Mouse (Mus musculus): ENCODE results near the gene Prex1. TPM values are rescaled to one million over a fixed set of nuclear protein-coding genes. Genes with fewer than 3 reads are reported as not detected.
"Not testable (repeated sequence)": the region's sequence is repeated elsewhere in the genome, so short reads cannot be mapped to it uniquely, and the experiment has no call there.

The Prex1 gene
- polyA plus RNA-seq, 2 experiments from 2014 or later = 34.5 to 45.2 TPM

GRCm38 (mm10) chr2:166553502-166554168 is 160.0 kb downstream of the Prex1 start:
- peak; percentile 69 for ATAC-seq

- no peak for ATAC-seq
Observed at GRCm38 (mm10) chr2:166552657-166553056, 161.0 kb downstream of the Prex1 start.

GRCm38 (mm10) chr2:166551831-166552498 is 161.7 kb downstream of the Prex1 start:
- no peak for ATAC-seq

GRCm38 (mm10) chr2:166549871-166550270 is 163.8 kb downstream of the Prex1 start:
- no peak for ATAC-seq

GRCm38 (mm10) chr2:166549069-166549468 is 164.6 kb downstream of the Prex1 start:
- peak; percentile 55 for ATAC-seq

GRCm38 (mm10) chr2:166545580-166545979 is 168.1 kb downstream of the Prex1 start:
- ATAC-seq = no peak

GRCm38 (mm10) chr2:166544575-166545251 is 168.9 kb downstream of the Prex1 start:
- no peak for ATAC-seq

- no peak for ATAC-seq
Observed at GRCm38 (mm10) chr2:166541112-166541928, 172.3 kb downstream of the Prex1 start.

- ATAC-seq = no peak
Observed at GRCm38 (mm10) chr2:166540216-166540615, 173.4 kb downstream of the Prex1 start.

GRCm38 (mm10) chr2:166536896-166537295 is 176.7 kb downstream of the Prex1 start:
- ATAC-seq = no peak

- ATAC-seq = no peak
Observed at GRCm38 (mm10) chr2:166535519-166535918, 178.1 kb downstream of the Prex1 start.

GRCm38 (mm10) chr2:166526204-166526603 is 187.4 kb downstream of the Prex1 start:
- no peak for ATAC-seq

GRCm38 (mm10) chr2:166523156-166523890 is 190.3 kb downstream of the Prex1 start:
- ATAC-seq = no peak

GRCm38 (mm10) chr2:166522612-166523120 is 191.0 kb downstream of the Prex1 start:
- no peak for ATAC-seq

- no peak for ATAC-seq
Observed at GRCm38 (mm10) chr2:166521878-166522611, 191.6 kb downstream of the Prex1 start.

- no peak for ATAC-seq
Observed at GRCm38 (mm10) chr2:166521461-166521860, 192.2 kb downstream of the Prex1 start.

GRCm38 (mm10) chr2:166520536-166520935 is 193.1 kb downstream of the Prex1 start:
- ATAC-seq = no peak

GRCm38 (mm10) chr2:166517392-166518174 is 196.0 kb downstream of the Prex1 start:
- not testable (repeated sequence) for ATAC-seq

GRCm38 (mm10) chr2:166516818-166517353 is 196.7 kb downstream of the Prex1 start:
- no peak for ATAC-seq
